Mouse (Mus musculus) intestine, embryonic 14.5 days (tissue): ENCODE data around the gene Pola2. TPM values are rescaled to one million over a fixed set of nuclear protein-coding genes. Genes with fewer than 3 reads are reported as not detected.

ENCODE experiments used
- ATAC-seq: fragments of 200-750 bp; cut with Nextera tagmentation; replicated peaks from 2 replicates; pipeline ENCODE4 v1.8.0; 2017; ENCODE audit warnings: low read depth, moderate number of reproducible peaks, moderate TSS enrichment, moderate library complexity; ENCODE audit not compliant: low FRiP score, low TSS enrichment
- DNase-seq: peaks from one replicate; pipeline ENCODE4 v3.0.0-alpha.2; 2018; ENCODE audit warnings: low spot score
- H3K27ac ChIP-seq: fragments of 300-500 bp; sonication (generic); 2 replicates; pipeline ENCODE4 v1.5.1; 2014; ENCODE audit warnings: low read depth, mild to moderate bottlenecking, control low read depth
- H3K27me3 ChIP-seq: fragments of 300-500 bp; sonication (generic); replicated peaks from 2 replicates; pipeline ENCODE4 v1.6.1; 2014; ENCODE audit warnings: low read length, control low read depth; ENCODE audit not compliant: control insufficient read depth, insufficient read depth
- H3K36me3 ChIP-seq: fragments of 300-500 bp; sonication (generic); 2 replicates; pipeline ENCODE4 v1.6.1; 2014; ENCODE audit warnings: low read length, control low read depth; ENCODE audit not compliant: control insufficient read depth, insufficient read depth
- H3K4me1 ChIP-seq: fragments of 300-500 bp; sonication (generic); replicated peaks from 2 replicates; pipeline ENCODE4 v1.6.1; 2014; ENCODE audit warnings: low read length, control low read depth, mixed read lengths; ENCODE audit not compliant: control insufficient read depth, insufficient read depth
- H3K4me2 ChIP-seq: fragments of 300-500 bp; sonication (generic); 2 replicates; pipeline ENCODE4 v1.6.1; 2014; ENCODE audit warnings: low read length
- H3K4me3 ChIP-seq: fragments of 300-500 bp; sonication (generic); 2 replicates; pipeline ENCODE4 v1.5.1; 2014; ENCODE audit warnings: low read depth, low read length, control low read depth, mixed read lengths
- H3K9ac ChIP-seq: fragments of 300-500 bp; sonication (generic); 2 replicates; pipeline ENCODE4 v1.6.1; 2014; ENCODE audit warnings: mild to moderate bottlenecking, low read length
- H3K9me3 ChIP-seq: fragments of 300-500 bp; sonication (generic); 2 replicates; pipeline ENCODE4 v1.6.1; 2016; ENCODE audit warnings: low read length, control low read depth; ENCODE audit not compliant: control insufficient read depth
- WGBS: fragments of 180-500 bp; shearing (Covaris S2); extraction: QIAGEN DNeasy Blood & Tissue Kit; methylation state at CpG from one replicate; pipeline ENCODE4 v1.1.7; 2014; 5-methylcytosine and 5-hydroxymethylcytosine counted together
- polyA plus RNA-seq: library from polyadenylated mRNA; unstranded; fragments of >200 nt; fragmentation: Nextera tagmentation; extraction: Ambion mirVana; gene quantifications from 2 replicates; pipeline ENCODE4 v1.2.1, GENCODE M21; 2014

Gene Pola2
- polyA plus RNA-seq, 1 experiment from 2014 or later: 84.4 TPM

DNA sequence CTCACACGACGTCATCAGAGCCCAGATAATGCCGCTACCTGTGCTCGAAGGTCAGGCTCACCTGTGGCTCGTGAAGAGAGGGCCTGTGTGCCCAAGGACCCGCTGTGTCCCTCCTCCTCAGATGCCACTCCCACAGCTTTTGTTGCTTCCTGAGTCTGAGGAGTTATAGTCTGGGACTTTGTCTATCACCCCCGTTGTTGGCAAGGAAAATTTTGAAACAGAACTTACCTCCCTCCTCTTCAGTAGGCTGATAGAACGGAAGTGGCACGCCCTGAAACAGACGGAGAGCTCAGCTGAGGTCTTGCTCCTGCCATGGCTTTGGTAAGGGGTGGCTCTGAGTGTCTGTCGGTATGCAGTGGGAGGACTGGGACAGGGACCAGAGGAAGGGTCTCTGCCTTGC is 13.8 kb downstream of the Pola2 start:
- no peaks in the 10 kb centered on the region for H3K9me3 ChIP-seq
- ATAC-seq (no peak), DNase-seq (no peak)
- H3K9ac ChIP-seq: no peak overlapping the region
- H3K27ac ChIP-seq: no peak overlapping the region
- H3K27me3 ChIP-seq: no peaks in the 10 kb centered on the region
- H3K4me1 ChIP-seq: peaks cover 13% of the 10 kb centered on the region
- H3K36me3 ChIP-seq: peaks cover 84% of the 10 kb centered on the region
- no peak overlapping the region for H3K4me2 ChIP-seq
- no peak overlapping the region for H3K4me3 ChIP-seq
- WGBS: 92% methylated on average over 11 of the region's 11 CpGs

DNA sequence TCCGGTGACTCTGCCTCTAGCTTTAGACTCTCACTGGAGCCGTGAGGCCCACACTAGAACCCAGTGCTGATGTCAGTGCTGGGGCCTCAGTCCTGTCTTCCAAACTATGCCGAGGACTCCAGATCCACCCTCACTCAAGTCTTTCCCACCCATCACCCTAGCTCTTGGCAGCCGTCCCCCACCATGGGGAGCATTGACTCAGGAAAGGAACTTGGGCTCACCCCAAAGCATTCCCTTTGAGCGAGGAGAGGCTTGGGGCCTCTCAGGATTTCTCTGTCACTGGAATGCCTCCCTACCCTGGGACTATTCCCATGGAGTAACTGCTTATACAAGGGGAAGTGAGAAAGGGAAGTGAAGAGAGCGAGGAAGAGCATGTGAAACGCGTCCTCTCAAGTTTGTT is 18.1 kb downstream of the Pola2 start:
- Histone ChIP-seq H3K27ac (peak overlapping the region; percentile 29; the same call in 1 of the 2 replicates), H3K36me3 (peaks cover 67% of the 10 kb centered on the region), H3K4me1 (peaks cover 16% of the 10 kb centered on the region), H3K9me3 (no peaks in the 10 kb centered on the region), H3K27me3 (no peaks in the 10 kb centered on the region), H3K4me3 (no peak overlapping the region), H3K9ac (no peak overlapping the region), H3K4me2 (no peak overlapping the region)
- DNase-seq: no peak
- no peak for ATAC-seq
- WGBS: 54% methylated on average over 8 of the region's 8 CpGs

DNA sequence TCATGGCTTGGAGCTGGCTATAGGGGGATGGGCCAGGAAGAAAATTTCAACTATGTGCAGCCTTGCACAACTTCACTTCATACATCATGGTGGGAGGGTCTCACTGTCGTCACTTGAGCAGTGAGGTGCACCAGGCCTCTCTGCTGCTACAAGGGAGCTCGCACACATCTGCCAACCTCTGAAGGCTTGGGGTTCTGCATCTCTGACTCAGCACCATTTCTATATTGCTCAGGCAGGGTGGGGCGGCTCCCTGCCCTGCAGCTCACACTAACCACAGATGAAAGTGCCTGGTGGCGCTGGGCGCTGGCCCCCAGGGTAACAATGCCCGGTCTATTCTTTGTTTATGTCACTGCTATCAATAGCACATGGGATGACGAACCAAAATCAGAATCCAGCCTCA is 19.0 kb downstream of the Pola2 start:
- Histone ChIP-seq H3K9ac (no peak overlapping the region), H3K4me2 (no peak overlapping the region)
- peak; percentile 68 for ATAC-seq

GRCm38 (mm10) chr19:5944145-5944544 is 19.9 kb downstream of the Pola2 start:
- 70% methylated on average over 8 of the region's 8 CpGs for WGBS
- peak overlapping the region; percentile 38; the same call in 1 of the 2 replicates for H3K27ac ChIP-seq
- no peak overlapping the region for H3K4me3 ChIP-seq
- no peak for DNase-seq
- ATAC-seq: no peak
- peaks cover 16% of the 10 kb centered on the region for H3K4me1 ChIP-seq
- H3K4me2 ChIP-seq: no peak overlapping the region
- no peaks in the 10 kb centered on the region for H3K9me3 ChIP-seq
- no peak overlapping the region for H3K9ac ChIP-seq
- H3K27me3 ChIP-seq: no peaks in the 10 kb centered on the region
- H3K36me3 ChIP-seq: peaks cover 59% of the 10 kb centered on the region

More for the DNA sequence above, 19.0 kb downstream of the Pola2 start:
- H3K36me3 ChIP-seq: peaks cover 61% of the 10 kb centered on the region
- no peaks in the 10 kb centered on the region for H3K9me3 ChIP-seq
- peak overlapping the region; percentile 29; the same call in 1 of the 2 replicates for H3K27ac ChIP-seq
- no peak overlapping the region for H3K4me3 ChIP-seq
- no peaks in the 10 kb centered on the region for H3K27me3 ChIP-seq
- DNase-seq: peak; percentile 57
- peaks cover 16% of the 10 kb centered on the region for H3K4me1 ChIP-seq
- WGBS: 53% methylated on average over 7 of the region's 7 CpGs

- H3K4me1 ChIP-seq: peaks cover 16% of the 10 kb centered on the region
- ATAC-seq: no peak
- H3K36me3 ChIP-seq: peaks cover 52% of the 10 kb centered on the region
- DNase-seq: no peak
- H3K9me3 ChIP-seq: no peaks in the 10 kb centered on the region
- WGBS: 93% methylated on average over 15 of the region's 15 CpGs
- H3K4me3 ChIP-seq: no peak overlapping the region
- no peak overlapping the region for H3K9ac ChIP-seq
- H3K27me3 ChIP-seq: no peaks in the 10 kb centered on the region
- no peak overlapping the region for H3K27ac ChIP-seq
- H3K4me2 ChIP-seq: no peak overlapping the region
Observed at GRCm38 (mm10) chr19:5943404-5943803, 20.6 kb downstream of the Pola2 start.

DNA sequence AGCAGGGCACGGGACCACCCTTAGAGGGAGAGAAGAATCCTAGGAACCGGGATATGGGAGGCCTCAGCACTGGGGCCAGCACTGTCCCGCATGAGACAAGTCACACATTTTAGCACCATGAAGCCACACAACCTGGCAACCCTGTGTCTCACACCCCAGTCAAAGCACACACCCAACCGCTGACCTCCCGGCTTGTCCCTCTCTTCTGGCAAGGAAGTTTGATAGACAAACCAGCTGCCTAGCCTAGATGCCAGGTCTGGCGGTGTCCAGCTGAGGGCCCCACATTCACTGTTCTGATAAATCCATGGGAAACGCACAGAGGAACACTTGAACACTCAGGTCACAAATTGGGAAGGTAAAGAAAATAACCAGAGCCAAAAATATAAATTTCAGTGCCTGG is 21.4 kb downstream of the Pola2 start:
- Histone ChIP-seq H3K4me3 (no peak overlapping the region), H3K4me2 (no peak overlapping the region), H3K27ac (no peak overlapping the region), H3K36me3 (peaks cover 45% of the 10 kb centered on the region), H3K9ac (no peak overlapping the region), H3K9me3 (no peaks in the 10 kb centered on the region), H3K27me3 (no peaks in the 10 kb centered on the region), H3K4me1 (peaks cover 25% of the 10 kb centered on the region)
- WGBS: 90% methylated on average over 7 of the region's 7 CpGs
- DNase-seq: no peak
- no peak for ATAC-seq

- Histone ChIP-seq H3K9ac (no peak overlapping the region), H3K4me1 (peaks cover 26% of the 10 kb centered on the region), H3K4me3 (no peak overlapping the region)
Observed at GRCm38 (mm10) chr19:5940656-5941055, 23.3 kb downstream of the Pola2 start.

GRCm38 (mm10) chr19:5940173-5940572 is 23.8 kb downstream of the Pola2 start:
- H3K27ac ChIP-seq: no peak overlapping the region
- peaks cover 26% of the 10 kb centered on the region for H3K4me1 ChIP-seq
- no peak overlapping the region for H3K4me2 ChIP-seq
- H3K27me3 ChIP-seq: no peaks in the 10 kb centered on the region
- ATAC-seq: no peak
- no peaks in the 10 kb centered on the region for H3K9me3 ChIP-seq
- H3K4me3 ChIP-seq: no peak overlapping the region
- H3K36me3 ChIP-seq: peaks cover 30% of the 10 kb centered on the region
- WGBS: 58% methylated on average over 4 of the region's 4 CpGs
- H3K9ac ChIP-seq: no peak overlapping the region
- DNase-seq: no peak

More at GRCm38 (mm10) chr19:5940656-5941055, 23.3 kb downstream of the Pola2 start:
- Histone ChIP-seq H3K36me3 (peaks cover 30% of the 10 kb centered on the region), H3K9me3 (no peaks in the 10 kb centered on the region), H3K27me3 (no peaks in the 10 kb centered on the region), H3K27ac (no peak overlapping the region), H3K4me2 (no peak overlapping the region)
- ATAC-seq (no peak), DNase-seq (no peak)
- 91% methylated on average over 10 of the region's 10 CpGs for WGBS

GRCm38 (mm10) chr19:5939715-5940114 is 24.3 kb downstream of the Pola2 start:
- ATAC-seq: no peak
- 87% methylated on average over 5 of the region's 5 CpGs for WGBS
- H3K36me3 ChIP-seq: peaks cover 30% of the 10 kb centered on the region
- H3K9me3 ChIP-seq: no peaks in the 10 kb centered on the region
- H3K9ac ChIP-seq: no peak overlapping the region
- no peak overlapping the region for H3K4me2 ChIP-seq
- H3K4me1 ChIP-seq: peaks cover 24% of the 10 kb centered on the region
- no peak for DNase-seq
- H3K27ac ChIP-seq: no peak overlapping the region
- no peaks in the 10 kb centered on the region for H3K27me3 ChIP-seq
- no peak overlapping the region for H3K4me3 ChIP-seq
